Mouse (Mus musculus) bone marrow macrophage, adult 2 months (primary cell): ENCODE results near the gene Taok3. TPM values are rescaled to one million over a fixed set of nuclear protein-coding genes. Genes with fewer than 3 reads are reported as not detected.
A peak's percentile ranks its signal among the peaks of the same experiment; 100 is the strongest.

Experiments
- H3K27ac ChIP-seq: 2 replicates; pipeline ENCODE4 v1.5.1; 2012; ENCODE audit warnings: low read depth, low read length; ENCODE audit not compliant: insufficient read depth
- H3K4me1 ChIP-seq: 2 replicates; pipeline ENCODE4 v1.6.1; 2012; ENCODE audit warnings: low read length; ENCODE audit not compliant: control insufficient read depth, insufficient read depth
- H3K4me3 ChIP-seq: 2 replicates; pipeline ENCODE4 v1.5.1; 2012; ENCODE audit warnings: mild to moderate bottlenecking, low read length, moderate library complexity; ENCODE audit not compliant: insufficient read depth
- CTCF ChIP-seq: IDR thresholded peaks from 2 replicates; pipeline ENCODE4 v1.5.1; 2012; ENCODE audit warnings: low read depth, mild to moderate bottlenecking, low read length, moderate library complexity
- POLR2A ChIP-seq: IDR thresholded peaks from 2 replicates; pipeline ENCODE4 v1.6.1; 2012; ENCODE audit warnings: mild to moderate bottlenecking, low read depth, low read length, borderline replicate concordance
- polyA plus RNA-seq: library from polyadenylated mRNA; stranded (reverse); fragments of >200 nt; gene quantifications from 2 replicates; pipeline ENCODE4 v1.2.4, GENCODE M21; 2012; ENCODE audit not compliant: missing spikeins, insufficient read depth, insufficient read length

Taok3 gene
- polyA plus RNA-seq, 1 experiment, result 112 TPM

GRCm38 (mm10) chr5:117125482-117126346 lies 5.8 kb downstream of the Taok3 start:
- no peak overlapping the region for H3K27ac ChIP-seq
- TF ChIP-seq CTCF, result no peak
- no peak for TF ChIP-seq POLR2A
- peaks cover 22% of the 10 kb centered on the region for H3K4me1 ChIP-seq
- no peak overlapping the region for H3K4me3 ChIP-seq

- H3K4me1 ChIP-seq, result peaks cover 28% of the 10 kb centered on the region
- H3K4me3 ChIP-seq, result no peak overlapping the region
- TF ChIP-seq CTCF (no peak), POLR2A (no peak)
- no peak overlapping the region for H3K27ac ChIP-seq
Observed at GRCm38 (mm10) chr5:117127051-117127450, 7.1 kb downstream of the Taok3 start.

- no peak overlapping the region for H3K4me3 ChIP-seq
- H3K27ac ChIP-seq, result no peak overlapping the region
- TF ChIP-seq CTCF, result no peak
- TF ChIP-seq POLR2A, result no peak
- H3K4me1 ChIP-seq, result peaks cover 20% of the 10 kb centered on the region
Observed at GRCm38 (mm10) chr5:117130726-117131125, 10.8 kb downstream of the Taok3 start.

GRCm38 (mm10) chr5:117133446-117134065 lies 13.6 kb downstream of the Taok3 start:
- Histone ChIP-seq H3K4me3 (peak overlapping the region; percentile 90), H3K4me1 (peaks cover 33% of the 10 kb centered on the region), H3K27ac (peak overlapping the region; percentile 97)
- no peak for TF ChIP-seq CTCF
- no peak for TF ChIP-seq POLR2A

- H3K4me3 ChIP-seq, result peak overlapping the region; percentile 90
- TF ChIP-seq POLR2A (0 out of 2 replicates have a peak, but pooled peaks have one; percentile 19), CTCF (no peak)
- H3K27ac ChIP-seq, result peak overlapping the region; percentile 97
- H3K4me1 ChIP-seq, result peaks cover 39% of the 10 kb centered on the region
Observed at GRCm38 (mm10) chr5:117134066-117134888, 14.3 kb downstream of the Taok3 start.

GRCm38 (mm10) chr5:117134889-117135456 lies 15.0 kb downstream of the Taok3 start:
- Histone ChIP-seq H3K27ac (peak overlapping the region; percentile 97), H3K4me3 (peak overlapping the region; percentile 90), H3K4me1 (peaks cover 45% of the 10 kb centered on the region)
- TF ChIP-seq POLR2A (no peak), CTCF (no peak)

GRCm38 (mm10) chr5:117135869-117136268 lies 15.9 kb downstream of the Taok3 start:
- Histone ChIP-seq H3K4me3 (peak overlapping the region; percentile 59), H3K27ac (peak overlapping the region; percentile 34), H3K4me1 (peaks cover 47% of the 10 kb centered on the region)
- TF ChIP-seq CTCF (no peak), POLR2A (no peak)

- peaks cover 47% of the 10 kb centered on the region for H3K4me1 ChIP-seq
Observed at GRCm38 (mm10) chr5:117136570-117136969, 16.6 kb downstream of the Taok3 start.

GRCm38 (mm10) chr5:117137011-117137410 lies 17.1 kb downstream of the Taok3 start:
- TF ChIP-seq POLR2A (no peak), CTCF (no peak)
- no peak overlapping the region for H3K4me3 ChIP-seq
- H3K27ac ChIP-seq, result no peak overlapping the region
- H3K4me1 ChIP-seq, result peaks cover 45% of the 10 kb centered on the region

More at GRCm38 (mm10) chr5:117136570-117136969, 16.6 kb downstream of the Taok3 start:
- Histone ChIP-seq H3K27ac (no peak overlapping the region), H3K4me3 (no peak overlapping the region)
- TF ChIP-seq POLR2A (no peak), CTCF (no peak)
